Mouse (Mus musculus): ENCODE measurements around the gene Abca9.

- TF ChIP-seq GATA1 (IDR thresholded peaks at IDR 0.05; ENCODE audit: borderline replicate concordance, low read length) (no peak), FLI1 (IDR thresholded peaks at IDR 0.05; ENCODE audit: low read length) (no peak)
These were observed 37.2 kb downstream of the Abca9 start for GRCm38 (mm10) chr11:110130760-110131159.

Measured in megakaryocyte, embryonic 14.5 days (primary cell).